Mouse (Mus musculus) CD4-positive, CD25-positive, alpha-beta regulatory T cell, adult 4 months (primary cell): ENCODE measurements around the gene Hao2. TPM values are rescaled to one million over a fixed set of nuclear protein-coding genes. Genes with fewer than 3 reads are reported as not detected.

Source experiments
- ATAC-seq: one replicate; pipeline ENCODE4 v1.8.0; 2017
- polyA plus RNA-seq, 2 experiments: library from polyadenylated mRNA; unstranded; fragments of 100-300 nt; shearing (Covaris generic); gene quantifications; one replicate each; pipeline ENCODE4 v1.2.1; 2017

Gene Hao2
- not detected for polyA plus RNA-seq

DNA sequence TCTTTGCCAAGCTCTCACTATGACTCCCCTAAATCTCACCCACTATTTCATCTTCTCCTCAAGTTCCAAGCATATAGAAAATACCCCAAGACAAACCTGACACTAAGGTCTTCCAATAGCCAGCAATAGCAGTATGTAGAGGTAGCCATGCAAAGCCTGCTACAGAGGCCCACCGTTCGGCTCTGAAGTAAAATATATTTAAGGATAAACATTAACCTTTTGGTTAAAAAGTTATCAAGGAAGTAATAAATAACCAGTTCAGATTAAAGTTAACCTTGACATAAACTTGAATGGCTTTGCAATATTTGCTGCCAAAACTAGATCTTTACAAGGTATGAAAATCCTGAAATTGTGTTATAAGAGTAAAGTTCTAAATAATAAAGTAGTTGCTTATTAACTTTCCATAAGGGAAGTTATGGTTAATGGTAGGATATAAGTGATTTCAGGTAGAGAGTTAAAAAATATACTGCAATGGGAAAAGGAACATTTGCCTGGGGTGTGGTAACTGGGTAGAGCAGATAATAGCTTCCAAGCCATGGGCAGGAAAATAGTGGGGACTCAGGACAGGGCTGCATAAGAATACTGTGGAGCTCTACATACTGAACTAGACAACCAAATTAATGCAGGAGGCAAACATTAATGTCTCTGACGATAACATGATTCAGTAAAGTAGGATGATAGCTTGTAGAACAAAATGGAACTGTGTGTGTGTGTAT is at the start of gene Hao2:
Gene Hao2, minus strand, starts transcription at position 183 of the 716 bp plus-strand sequence.
- ATAC-seq = no peak

DNA sequence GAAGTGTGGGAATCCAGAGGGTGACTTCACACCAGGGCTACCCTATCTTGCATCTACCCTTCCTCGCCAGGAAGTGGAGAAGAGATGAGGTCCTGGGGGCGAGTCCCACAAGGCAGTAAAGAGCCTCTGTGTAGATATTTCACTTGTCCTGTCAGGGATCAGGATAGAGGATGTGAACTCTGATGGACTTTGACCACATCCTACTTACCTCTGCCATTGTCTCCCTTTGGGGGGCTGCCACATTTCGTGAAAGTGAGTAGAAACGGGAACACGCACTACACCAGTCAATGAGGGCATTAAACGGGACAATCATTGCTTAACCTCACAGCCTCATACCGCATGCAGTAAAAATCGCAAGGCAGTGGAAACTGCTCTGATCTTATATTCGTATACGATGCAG is 48.6 kb upstream of the Hao2 start:
- no peak for ATAC-seq

DNA sequence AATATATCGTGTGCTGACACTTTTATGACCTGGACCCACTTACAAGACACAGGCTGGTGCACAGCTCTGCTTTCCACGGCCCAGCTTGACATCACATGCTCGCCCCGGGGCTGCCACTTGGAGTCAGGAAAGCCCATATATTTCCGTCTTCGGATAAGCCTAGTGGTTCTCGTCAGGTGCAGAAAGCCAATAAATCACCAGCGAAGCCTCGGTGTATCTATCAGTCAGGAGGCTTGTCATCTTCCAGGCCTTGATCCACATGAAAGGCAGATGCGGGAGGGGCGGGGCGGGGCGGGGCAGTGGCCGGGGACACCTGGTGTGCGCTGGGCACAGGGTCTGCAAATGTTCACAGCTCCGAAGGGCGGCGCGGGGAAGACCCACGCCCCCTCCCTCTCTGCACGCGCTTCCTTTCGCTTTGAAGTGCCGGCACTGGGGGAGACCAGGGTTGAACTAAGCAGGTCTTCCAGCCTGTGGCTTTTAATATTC is 48.1 kb upstream of the Hao2 start:
- no peak for ATAC-seq

DNA sequence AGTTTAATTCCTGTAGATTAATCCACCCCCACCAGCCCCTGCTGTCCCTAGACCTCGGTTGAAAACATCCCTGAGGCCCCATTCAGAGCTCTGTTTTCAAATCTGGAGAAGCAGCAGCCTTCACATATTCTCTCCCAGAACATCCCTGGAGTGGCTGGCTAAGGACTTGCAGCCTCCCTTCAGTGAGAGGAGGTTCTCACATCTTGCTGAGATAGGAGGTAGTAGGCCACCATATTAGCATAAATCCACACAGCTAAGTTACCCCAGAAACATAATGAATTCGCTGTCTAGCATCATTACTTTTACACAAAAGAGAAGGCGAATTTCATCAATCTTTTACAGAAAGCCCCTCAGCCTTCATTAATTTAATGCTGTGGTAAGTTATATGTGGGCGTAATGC is 47.2 kb upstream of the Hao2 start:
- ATAC-seq = no peak

DNA sequence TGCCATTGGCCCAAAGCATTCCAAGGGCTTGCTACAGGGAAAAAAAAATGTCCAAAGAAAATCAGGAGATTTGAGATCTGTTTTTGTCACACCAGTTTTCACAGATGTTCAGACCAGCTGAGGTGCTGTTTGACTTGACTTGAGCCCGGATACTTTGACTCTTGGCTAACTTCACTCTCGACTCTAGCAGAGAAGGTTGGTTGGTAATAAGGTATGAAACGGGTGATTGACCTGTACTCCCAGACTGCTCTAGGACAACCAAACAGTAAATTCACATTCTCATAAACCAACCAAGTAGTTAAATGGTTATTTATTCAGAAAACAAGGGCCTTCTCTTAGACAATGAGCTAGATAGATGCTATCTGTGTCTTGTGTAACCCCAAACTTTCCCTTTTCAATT is 43.4 kb upstream of the Hao2 start:
- no peak for ATAC-seq

DNA sequence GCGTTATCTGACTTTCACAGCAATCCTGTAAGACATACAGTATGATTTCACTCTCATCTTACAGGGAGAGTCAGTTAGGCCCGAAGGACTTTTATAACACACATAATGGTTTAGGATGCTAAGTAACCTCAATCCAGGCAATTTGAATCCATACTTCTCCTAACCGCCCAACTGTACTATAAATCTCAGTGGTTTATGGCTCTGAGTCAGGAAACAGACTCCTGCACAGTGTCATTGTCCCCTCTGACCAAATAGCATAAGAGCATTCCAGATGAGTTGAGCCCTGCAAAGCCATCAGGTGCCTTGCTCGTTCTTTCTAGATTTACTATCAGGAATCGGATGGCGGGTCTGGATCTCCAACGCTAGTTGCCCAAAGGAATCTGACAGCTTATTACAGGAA is 41.6 kb upstream of the Hao2 start:
- ATAC-seq = no peak

DNA sequence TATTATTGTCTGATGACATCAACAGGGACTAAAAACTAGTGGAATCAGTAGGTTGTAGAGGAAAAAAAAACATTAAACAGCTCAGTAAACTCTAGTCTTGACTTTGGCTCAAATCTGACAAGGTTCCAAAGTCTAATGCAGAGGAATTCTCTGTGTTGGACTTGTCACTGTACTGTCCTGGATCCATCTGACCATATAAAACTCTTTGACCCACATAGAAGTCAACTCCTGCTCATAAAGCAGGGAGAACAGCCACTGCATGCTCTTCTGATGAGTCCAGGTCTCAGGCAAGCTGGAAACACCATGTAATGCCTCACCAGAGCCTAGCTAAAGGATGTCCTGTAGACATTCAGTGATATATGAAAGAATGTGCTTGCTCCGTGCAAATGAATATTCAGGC is 41.0 kb upstream of the Hao2 start:
- ATAC-seq = no peak

DNA sequence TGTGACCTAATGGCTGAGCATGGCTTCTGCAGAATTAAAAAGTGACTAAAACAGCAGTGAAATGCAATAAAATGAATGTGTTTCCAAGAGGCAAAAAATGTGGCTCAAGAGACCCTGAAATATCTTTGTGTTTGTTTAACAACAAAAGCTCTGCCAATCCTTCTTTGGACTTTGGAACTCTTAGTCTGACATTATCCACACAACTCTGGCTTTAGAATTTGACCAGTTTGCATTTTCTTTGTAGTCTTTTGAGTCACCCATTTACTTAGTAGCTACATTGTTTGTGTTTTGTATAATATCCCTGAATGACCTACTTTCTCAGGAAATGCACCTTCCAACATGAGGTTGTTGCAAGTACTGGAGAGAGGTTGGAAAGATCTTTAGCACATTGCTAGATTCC is 39.4 kb upstream of the Hao2 start:
- ATAC-seq = no peak

DNA sequence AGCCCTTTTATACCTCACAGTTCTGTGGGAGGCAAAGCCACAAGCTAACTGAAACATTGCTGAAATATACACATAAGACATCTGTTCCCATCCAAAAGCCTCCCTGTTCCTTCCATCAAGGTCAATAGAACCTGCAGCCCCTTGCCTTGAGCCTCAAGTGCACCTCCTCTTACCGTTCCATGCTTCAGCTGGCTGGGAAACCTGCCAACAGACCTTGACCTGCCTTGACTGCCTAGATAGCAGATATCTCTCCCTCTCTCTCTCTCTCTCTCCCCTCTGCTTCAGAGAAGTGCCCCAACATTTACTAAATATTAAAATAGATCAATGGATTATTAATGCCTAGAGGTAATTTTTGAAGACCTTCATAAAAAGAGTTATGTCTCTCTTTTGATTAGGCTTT is 38.8 kb upstream of the Hao2 start:
- ATAC-seq = no peak

DNA sequence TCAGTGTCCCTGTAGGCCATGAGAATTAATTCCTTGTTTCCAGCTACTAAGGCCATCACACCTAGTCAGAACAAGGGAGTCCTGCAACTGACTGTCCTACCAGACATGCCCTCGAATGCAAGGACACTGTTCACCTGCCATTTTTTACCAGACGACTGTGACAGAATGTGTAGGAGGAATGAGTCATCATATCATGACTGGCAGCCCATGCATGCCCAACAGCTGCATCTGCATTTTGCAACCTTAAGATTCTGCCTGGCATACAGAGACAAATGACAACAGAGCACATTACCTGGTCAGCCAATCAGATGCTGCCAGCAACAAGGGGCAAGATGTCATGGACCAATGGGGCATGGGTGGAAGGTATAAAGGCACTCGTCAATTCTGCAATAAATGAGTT is 27.4 kb upstream of the Hao2 start:
- ATAC-seq = no peak

DNA sequence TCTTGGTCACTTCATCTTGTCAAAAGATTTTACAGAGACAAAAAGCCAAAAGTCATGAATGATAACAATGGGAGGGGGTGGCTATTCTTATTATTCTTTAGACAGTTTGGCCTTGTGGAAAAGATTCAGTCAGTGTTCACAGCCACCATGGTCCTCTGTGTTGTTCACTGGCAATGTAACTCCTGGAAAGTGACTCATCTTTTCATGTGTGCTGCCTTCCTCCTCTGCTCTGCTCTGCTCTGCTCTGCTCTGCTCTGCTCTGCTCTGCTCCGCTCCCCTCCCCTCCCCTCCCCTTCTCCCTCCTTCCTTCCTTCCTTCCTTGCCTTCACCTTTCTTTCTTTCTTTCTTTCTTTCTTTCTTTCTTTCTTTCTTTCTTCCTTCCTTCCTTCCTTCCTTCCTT is 24.2 kb upstream of the Hao2 start:
- ATAC-seq = no peak

DNA sequence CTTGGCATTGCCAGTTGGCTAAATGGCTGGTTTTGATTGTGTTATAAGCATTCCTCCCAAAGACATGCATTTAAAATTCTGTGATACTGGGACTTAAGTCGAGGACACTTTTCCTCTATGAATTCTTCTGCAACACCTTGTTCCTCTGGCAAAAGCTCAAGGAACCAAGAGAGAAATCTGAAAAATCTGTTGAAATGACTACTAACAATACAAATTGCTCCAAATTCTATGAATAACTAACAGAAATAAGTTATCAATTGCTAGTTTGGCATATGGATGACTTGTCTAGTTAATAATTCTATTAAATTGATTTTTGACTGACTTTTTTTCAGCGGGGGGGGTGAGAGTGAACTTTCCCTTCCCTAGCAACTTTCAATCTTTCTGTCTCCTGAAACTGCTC is 23.8 kb upstream of the Hao2 start:
- ATAC-seq = no peak

DNA sequence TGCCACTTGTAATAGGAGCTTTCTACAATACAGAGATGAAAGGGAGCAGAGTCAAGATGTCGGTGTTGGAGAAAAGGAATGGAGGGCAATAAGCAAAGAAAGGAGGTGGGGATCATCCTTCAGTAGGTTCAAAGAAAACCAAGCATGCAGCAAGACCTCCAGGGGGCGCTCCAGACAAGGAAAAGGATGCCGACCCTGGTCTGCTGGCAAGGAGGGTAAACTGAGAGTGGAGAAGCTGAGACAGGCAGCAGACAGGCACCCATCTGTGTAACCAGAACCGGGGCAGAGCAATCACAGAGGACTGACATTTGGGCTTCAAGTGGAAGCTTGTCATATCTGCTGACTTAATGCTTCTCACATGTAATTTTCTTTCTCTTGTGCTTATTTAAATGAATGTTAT is 22.6 kb upstream of the Hao2 start:
- ATAC-seq = no peak

DNA sequence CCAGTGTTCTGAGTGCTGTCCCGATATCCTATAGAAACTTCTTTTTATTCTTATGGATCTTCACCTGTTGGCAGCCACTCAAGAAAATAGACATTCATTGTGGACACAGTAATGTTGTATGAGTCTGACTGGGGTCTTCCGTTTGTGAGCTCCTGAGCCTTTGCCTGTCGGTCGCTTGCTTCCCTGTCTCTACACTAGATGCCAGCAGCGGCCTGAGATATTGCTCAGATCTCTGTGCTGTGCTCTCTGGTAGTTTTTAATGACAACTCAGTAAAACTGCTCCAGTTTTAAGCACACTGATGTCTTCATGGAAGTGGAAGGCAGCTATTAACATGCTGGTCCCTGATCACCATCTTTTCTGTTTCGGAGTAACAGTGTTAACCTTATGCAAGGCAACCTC is 20.6 kb upstream of the Hao2 start:
- no peak for ATAC-seq

DNA sequence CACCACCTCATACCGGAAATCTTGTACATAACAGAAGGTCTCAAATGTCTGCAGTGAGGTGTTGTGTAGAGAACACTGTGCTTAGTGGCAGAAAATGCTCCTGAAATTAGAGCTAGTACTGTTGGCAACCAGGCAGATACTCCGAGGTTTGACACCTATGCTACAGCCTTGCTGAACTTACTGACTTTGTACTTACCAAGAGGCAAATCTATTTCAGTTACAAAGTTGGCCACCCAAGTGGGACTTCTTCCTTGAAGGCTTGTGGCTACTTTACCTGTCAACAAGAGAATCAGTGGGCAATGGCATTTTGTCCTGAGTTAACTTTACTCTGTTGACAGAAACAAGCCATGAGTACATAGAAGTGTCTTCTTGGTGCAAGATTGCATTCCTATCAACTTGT is 4.6 kb upstream of the Hao2 start:
- ATAC-seq = no peak

DNA sequence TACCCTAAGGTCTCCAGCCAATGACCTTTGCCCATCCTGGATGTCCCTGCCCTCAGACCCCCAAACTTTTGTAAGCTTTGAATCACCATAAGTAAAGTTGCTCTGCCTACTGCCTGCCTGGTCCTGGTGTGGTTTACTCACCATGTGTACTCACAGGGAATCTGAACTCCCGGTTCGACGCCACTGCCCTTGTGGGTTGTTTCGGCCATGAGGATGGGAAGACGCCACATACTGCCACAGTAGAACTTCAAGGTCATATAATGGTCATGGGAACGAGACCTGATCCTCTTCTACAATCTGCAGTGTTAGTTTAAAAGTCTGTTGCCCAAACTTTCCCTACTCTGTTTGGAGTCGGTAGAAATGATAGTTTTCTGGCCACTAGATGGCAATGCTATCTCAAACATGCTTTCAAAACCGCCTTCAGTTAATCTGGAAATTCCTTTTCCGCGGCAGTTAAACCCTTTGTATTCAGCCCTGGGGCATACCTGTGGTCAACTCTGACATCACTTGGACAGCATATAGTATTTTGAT is 2.1 kb upstream of the Hao2 start:
- ATAC-seq = no peak

DNA sequence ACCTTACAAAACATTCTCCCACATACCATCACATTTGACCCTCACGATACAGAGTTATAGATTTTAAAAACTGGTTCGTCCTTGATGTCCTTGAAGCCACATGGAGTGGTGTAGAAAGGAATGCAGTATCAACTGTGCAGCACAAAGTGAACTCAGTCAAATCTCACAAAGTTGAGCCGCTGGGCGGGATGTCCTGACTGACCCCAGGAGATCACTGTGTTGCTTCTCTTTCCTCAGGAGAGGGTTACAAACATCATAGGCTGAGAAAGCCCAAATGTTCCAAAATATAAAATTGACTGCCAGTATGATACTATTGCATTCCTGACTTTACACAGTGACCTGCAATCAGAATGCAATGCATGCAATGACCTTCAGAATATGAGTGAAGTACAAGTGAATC is 2.6 kb downstream of the Hao2 start:
- no peak for ATAC-seq

DNA sequence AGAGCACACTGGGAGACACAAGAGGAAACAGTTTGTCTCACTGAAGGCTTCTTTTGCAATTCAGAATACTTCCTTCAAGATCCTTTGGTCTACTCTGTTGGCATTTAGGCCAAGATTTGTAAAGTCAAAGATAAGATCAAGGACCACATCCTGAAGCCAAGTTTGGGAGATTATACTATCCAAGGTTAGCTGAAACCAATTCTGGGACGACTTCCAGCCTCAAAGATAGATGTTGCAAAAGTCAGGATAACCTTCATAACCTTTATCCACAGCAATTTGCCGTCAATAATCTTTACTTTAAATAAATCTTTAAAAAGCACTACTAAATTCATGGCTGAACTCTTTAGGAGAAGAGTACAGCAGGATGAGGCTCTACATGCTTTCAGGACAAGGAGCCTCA is 4.8 kb downstream of the Hao2 start:
- no peak for ATAC-seq

DNA sequence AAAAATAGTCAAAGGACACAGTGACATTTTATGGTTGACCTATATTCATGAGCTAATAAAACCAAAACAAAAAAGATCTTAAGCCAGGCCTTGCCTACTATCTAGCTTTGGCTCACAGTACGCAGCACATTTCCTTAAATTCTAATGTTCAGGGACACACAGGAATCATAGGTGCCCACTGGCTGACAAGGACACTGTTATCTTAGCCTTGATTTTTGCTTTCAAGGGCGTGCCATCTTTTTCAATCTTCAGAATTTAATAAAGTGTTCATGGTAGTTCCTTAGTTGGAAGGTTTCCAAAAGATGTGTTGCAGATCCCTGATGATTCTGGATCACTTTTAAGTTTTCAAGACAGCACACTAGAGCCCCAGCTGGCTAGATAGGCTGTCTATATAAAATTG is 12.2 kb downstream of the Hao2 start:
- no peak for ATAC-seq

DNA sequence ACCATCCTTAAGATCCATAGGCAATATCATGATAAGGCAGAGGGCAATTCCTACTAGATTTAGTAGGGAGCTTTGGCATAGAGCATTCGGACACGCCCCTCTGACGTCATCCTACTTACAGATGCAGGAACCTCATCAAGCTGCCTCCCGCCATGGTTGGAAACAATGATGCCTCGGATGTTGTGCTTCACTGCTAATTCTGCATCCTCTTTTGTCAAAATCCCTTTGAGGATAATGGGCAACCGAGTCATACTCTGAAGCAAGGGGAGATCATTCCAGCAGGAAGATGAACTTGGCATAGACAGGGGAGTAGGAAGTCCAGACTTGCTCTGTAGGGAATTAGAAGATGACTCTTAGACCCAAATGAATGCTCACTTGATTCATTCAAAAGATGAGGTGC is 12.8 kb downstream of the Hao2 start:
- ATAC-seq = no peak

DNA sequence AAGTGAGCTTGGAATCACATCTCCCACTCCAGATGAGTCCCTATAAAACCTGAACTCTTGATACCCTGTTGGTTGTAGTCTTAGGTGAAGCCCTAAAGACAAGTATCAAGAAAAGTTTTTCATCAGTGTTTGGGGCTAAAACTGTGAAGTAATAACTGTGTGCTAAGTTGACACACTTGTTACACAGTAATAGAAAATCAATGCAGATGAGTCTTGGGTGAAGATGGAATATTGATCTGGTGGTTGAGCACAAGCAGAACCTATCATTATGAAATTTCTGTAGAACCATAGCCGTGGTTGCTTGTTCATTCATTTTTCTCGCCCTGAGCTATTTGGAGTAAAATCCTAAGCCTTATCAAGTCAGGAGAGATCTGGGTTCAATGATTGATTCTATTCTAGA is 24.8 kb downstream of the Hao2 start:
- no peak for ATAC-seq

DNA sequence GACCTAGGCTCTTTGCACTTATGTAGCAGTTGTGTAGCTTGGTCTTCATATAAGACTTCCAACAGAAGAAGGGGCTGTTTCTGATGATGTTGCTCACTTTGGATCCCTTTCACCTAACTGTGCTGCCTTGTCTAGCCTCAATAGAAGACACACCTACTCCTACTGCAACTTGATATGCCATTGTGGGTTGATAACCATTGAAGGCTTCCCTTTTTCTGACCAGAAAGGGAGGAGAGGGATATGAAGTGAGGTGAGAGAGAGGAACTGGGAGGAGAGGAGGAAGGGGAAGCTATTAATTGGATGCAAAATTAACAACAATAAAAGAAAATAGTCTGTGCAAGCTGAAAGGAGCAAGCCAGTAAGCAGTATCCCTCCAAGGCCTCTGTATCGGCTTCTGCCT is 30.2 kb downstream of the Hao2 start:
- ATAC-seq = no peak

DNA sequence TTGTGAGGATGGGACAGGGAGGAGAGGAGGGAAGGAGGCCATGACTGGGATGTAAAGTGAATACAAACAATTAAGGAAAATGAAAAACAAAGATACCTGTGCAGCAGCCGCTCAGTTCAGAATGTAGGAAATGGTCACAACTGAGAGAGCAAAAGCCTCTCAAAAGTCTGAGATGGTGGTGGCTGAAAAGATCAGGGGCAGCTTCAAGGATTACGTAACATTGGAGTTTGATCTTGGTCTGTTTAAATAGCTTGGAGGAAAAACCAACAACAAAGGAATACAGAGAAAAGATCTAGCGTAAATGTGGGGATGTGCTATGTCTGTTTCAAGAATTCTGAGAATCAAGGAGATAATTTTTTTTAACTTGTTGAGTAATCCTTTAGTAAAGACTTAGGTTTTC is 33.5 kb downstream of the Hao2 start, which contains the start of gene Hsd3b1:
Gene Hsd3b1, minus strand, starts transcription at position 219 of the 400 bp plus-strand sequence.
- ATAC-seq = no peak

DNA sequence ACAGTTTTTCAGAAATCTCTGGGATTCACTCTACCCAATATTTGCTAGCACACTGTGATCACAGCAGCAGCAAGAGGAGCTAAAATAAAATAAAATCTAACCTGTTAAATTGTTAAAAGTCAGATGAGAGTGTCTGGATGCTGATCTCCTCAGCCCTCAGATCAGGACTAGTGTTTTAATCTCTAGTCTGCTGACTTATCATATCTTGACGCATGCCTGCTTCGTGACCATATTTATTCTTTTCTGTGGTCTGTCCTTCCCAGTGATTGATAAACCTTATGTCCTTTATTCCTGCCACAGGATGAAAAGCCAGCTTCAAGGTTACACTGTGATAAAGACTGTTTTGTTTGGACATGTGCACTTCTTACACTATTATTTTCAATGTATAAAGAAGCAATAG is 35.0 kb downstream of the Hao2 start:
- ATAC-seq = no peak

DNA sequence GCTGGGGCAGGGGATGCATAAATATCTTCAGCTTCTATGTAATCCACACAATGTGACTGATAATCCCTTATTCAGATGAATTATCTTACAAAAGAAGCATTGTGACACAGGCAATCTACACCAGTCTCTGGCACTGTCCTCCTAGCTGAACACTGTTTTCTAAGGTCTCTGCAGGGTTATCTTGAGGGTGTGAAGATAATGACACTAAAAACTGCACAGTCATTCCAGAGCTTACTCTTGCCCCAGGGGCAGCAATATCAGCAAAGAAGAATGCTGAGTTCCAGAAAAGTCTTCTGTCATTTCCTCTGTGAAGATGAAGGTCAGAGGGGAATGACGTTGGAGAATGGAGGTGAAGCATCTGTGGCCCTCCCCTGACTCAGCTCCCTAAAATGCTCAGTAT is 36.1 kb downstream of the Hao2 start:
- no peak for ATAC-seq
